Mouse (Mus musculus) intestine, postnatal 0 days (tissue): ENCODE measurements around the gene Coa7. TPM values are rescaled to one million over a fixed set of nuclear protein-coding genes. Genes with fewer than 3 reads are reported as not detected.
"Not testable (repeated sequence)": the region's sequence is repeated elsewhere in the genome, so short reads cannot be mapped to it uniquely, and the experiment has no call there.

Experiments
- ATAC-seq: fragments of 200-750 bp; cut with Nextera tagmentation; 2 replicates; pipeline ENCODE4 v1.8.0; 2017; ENCODE audit warnings: mild to moderate bottlenecking, moderate TSS enrichment, moderate library complexity
- H3K27ac ChIP-seq: fragments of 300-500 bp; sonication (generic); 2 replicates; pipeline ENCODE4 v1.5.1; 2014; ENCODE audit warnings: mild to moderate bottlenecking, low read depth, low read length, moderate library complexity
- H3K27me3 ChIP-seq: fragments of 300-500 bp; sonication (generic); replicated peaks from 2 replicates; pipeline ENCODE4 v1.6.1; 2014; ENCODE audit warnings: low read length, mixed read lengths; ENCODE audit not compliant: control insufficient read depth, insufficient read depth
- H3K36me3 ChIP-seq: fragments of 300-500 bp; sonication (generic); 2 replicates; pipeline ENCODE4 v1.6.1; 2014; ENCODE audit warnings: mild to moderate bottlenecking, moderate library complexity; ENCODE audit not compliant: control insufficient read depth, insufficient read depth
- H3K4me1 ChIP-seq: fragments of 300-500 bp; sonication (generic); replicated peaks from 2 replicates; pipeline ENCODE4 v1.6.1; 2014; ENCODE audit warnings: antibody characterized with exemption, low read length, mixed read lengths; ENCODE audit not compliant: control insufficient read depth, insufficient read depth
- H3K4me2 ChIP-seq: fragments of 300-500 bp; sonication (generic); replicated peaks from 2 replicates; pipeline ENCODE4 v1.6.1; 2014; ENCODE audit warnings: low read depth, mild to moderate bottlenecking, moderate library complexity
- H3K4me3 ChIP-seq: fragments of 300-500 bp; sonication (generic); 2 replicates; pipeline ENCODE4 v1.5.1; 2014; ENCODE audit warnings: low read depth, low read length
- H3K9ac ChIP-seq: fragments of 300-500 bp; sonication (generic); 2 replicates; pipeline ENCODE4 v1.6.1; 2014; ENCODE audit warnings: mild to moderate bottlenecking, low read depth, low read length
- H3K9me3 ChIP-seq: fragments of 300-500 bp; sonication (generic); 2 replicates; pipeline ENCODE4 v1.6.1; 2016; ENCODE audit warnings: mixed run types; ENCODE audit not compliant: control insufficient read depth
- CTCF ChIP-seq: sonication (generic); IDR thresholded peaks from 2 replicates; pipeline ENCODE4 v1.5.1; 2016; ENCODE audit warnings: low read depth, mild to moderate bottlenecking, control low read depth, antibody characterized with exemption, moderate library complexity
- WGBS: fragments of 180-500 bp; shearing (Covaris S2); extraction: QIAGEN DNeasy Blood & Tissue Kit; methylation state at CpG from one replicate; pipeline ENCODE4 v1.1.7; 2014; 5-methylcytosine and 5-hydroxymethylcytosine counted together
- polyA plus RNA-seq: library from polyadenylated mRNA; unstranded; fragments of >200 nt; fragmentation: Nextera tagmentation; extraction: Ambion mirVana; gene quantifications from 2 replicates; pipeline ENCODE4 v1.2.1, GENCODE M21; 2015

Coa7 gene
- polyA plus RNA-seq, 1 experiment from 2014 or later = 83.6 TPM

- Histone ChIP-seq H3K36me3 (no peaks in the 10 kb centered on the region), H3K4me2 (no peak overlapping the region), H3K4me1 (0 out of 2 replicates have a peak, but pooled peaks cover 4% of the 10 kb centered on the region), H3K4me3 (no peak overlapping the region), H3K27ac (no peak overlapping the region), H3K9ac (no peak overlapping the region), H3K9me3 (no peaks in the 10 kb centered on the region), H3K27me3 (no peaks in the 10 kb centered on the region)
- TF ChIP-seq CTCF = no peak
- peak; percentile 47 for ATAC-seq
- WGBS = 23% methylated on average over 5 of the region's 5 CpGs
Observed at GRCm38 (mm10) chr4:108348256-108348875, 20.4 kb downstream of the Coa7 start.

DNA sequence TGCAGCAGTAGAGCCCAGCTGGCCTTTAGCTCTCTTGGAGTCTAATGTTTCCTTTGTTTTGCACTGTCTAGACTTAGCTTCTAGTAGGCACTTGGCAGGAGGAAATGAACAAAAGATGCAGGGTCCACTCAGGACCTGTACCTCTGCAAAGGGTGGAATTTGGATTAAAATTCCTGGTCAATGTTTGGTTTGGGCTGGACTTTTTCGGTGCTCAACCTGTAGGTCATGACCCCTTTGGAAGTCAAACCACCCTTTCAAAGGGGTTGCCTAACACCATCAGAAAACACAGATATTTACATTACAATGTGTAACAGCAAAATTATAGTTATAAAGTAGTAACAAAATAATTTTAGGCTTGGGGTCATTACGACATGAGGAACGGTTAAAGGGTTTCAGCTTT, 21.1 kb downstream of the Coa7 start:
- ATAC-seq = no peak
- 81% methylated on average over 3 of the region's 3 CpGs for WGBS
- Histone ChIP-seq H3K36me3 (no peaks in the 10 kb centered on the region), H3K4me1 (0 out of 2 replicates have a peak, but pooled peaks cover 4% of the 10 kb centered on the region), H3K4me2 (no peak overlapping the region), H3K27me3 (no peaks in the 10 kb centered on the region), H3K4me3 (no peak overlapping the region), H3K9ac (no peak overlapping the region), H3K27ac (no peak overlapping the region), H3K9me3 (no peaks in the 10 kb centered on the region)
- TF ChIP-seq CTCF = no peak

- ATAC-seq = no peak
- Histone ChIP-seq H3K36me3 (no peaks in the 10 kb centered on the region), H3K4me3 (no peak overlapping the region), H3K4me2 (no peak overlapping the region), H3K27me3 (no peaks in the 10 kb centered on the region), H3K9ac (no peak overlapping the region), H3K9me3 (no peaks in the 10 kb centered on the region), H3K4me1 (0 out of 2 replicates have a peak, but pooled peaks cover 4% of the 10 kb centered on the region), H3K27ac (no peak overlapping the region)
- 41% methylated on average over 8 of the region's 8 CpGs for WGBS
- TF ChIP-seq CTCF = no peak
Observed at GRCm38 (mm10) chr4:108349836-108350547, 22.1 kb downstream of the Coa7 start.

GRCm38 (mm10) chr4:108350819-108351218, 22.9 kb downstream of the Coa7 start:
- H3K4me1 ChIP-seq = 0 out of 2 replicates have a peak, but pooled peaks cover 4% of the 10 kb centered on the region
- ATAC-seq = no peak
- H3K36me3 ChIP-seq = no peaks in the 10 kb centered on the region
- H3K27me3 ChIP-seq = no peaks in the 10 kb centered on the region
- WGBS = 14% methylated on average over 8 of the region's 8 CpGs
- no peak for TF ChIP-seq CTCF
- H3K4me3 ChIP-seq = no peak overlapping the region
- H3K9ac ChIP-seq = no peak overlapping the region
- no peaks in the 10 kb centered on the region for H3K9me3 ChIP-seq
- no peak overlapping the region for H3K27ac ChIP-seq
- no peak overlapping the region for H3K4me2 ChIP-seq

DNA sequence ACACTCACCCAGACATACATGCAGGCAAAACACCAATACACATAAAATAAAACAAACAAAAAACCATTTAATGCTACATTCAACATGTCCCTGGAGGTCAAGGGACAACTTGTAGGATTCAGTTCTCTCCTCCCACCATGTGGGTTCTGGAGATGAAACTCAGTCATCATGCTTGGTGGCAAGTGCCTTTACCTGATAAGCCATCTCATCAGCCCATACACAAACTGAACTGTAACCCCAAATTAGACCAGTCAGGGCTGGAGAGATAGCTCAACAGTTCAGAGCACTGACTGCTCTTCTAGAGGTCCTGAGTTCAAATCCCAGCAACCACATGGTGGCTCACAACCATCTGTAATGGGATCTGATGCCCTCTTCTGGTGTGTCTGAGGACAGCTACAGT, 25.7 kb downstream of the Coa7 start:
- not testable (repeated sequence) for H3K4me3 ChIP-seq, H3K27ac ChIP-seq, H3K4me1 ChIP-seq, H3K9me3 ChIP-seq, H3K4me2 ChIP-seq, ATAC-seq, H3K36me3 ChIP-seq, H3K9ac ChIP-seq, H3K27me3 ChIP-seq

DNA sequence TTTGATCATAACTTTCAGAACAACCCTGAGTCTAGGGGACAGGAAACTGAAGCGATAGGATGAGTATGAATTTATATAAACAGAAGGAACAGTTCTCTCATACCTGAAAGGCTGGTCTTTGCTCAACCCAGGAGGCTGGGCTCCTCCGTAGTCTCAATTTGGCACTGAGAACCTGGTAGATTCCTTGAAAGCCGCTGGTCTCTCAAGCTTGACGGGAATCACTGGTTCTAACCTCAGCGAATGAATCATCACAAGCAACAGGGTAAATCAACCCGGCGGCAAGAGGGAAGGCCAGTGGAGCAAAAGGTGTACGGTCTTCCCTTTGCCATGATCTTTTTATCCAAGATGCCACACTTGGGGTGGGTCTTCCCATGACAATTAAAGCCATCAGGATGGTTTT, 29.5 kb downstream of the Coa7 start:
- H3K27ac ChIP-seq = no peak overlapping the region
- H3K9me3 ChIP-seq = no peaks in the 10 kb centered on the region
- ATAC-seq = no peak
- no peaks in the 10 kb centered on the region for H3K36me3 ChIP-seq
- H3K27me3 ChIP-seq = no peaks in the 10 kb centered on the region
- whole genome bisulfite sequencing = 94% methylated on average over 8 of the region's 8 CpGs
- TF ChIP-seq CTCF = no peak
- H3K9ac ChIP-seq = no peak overlapping the region
- no peaks in the 10 kb centered on the region for H3K4me1 ChIP-seq
- no peak overlapping the region for H3K4me3 ChIP-seq
- H3K4me2 ChIP-seq = no peak overlapping the region
